Mouse (Mus musculus) liver, embryonic 13.5 days (tissue): ENCODE data around the gene Btnl2. TPM values are rescaled to one million over a fixed set of nuclear protein-coding genes. Genes with fewer than 3 reads are reported as not detected.

ENCODE experiments used
- ATAC-seq: fragments of 200-750 bp; cut with Nextera tagmentation; 2 replicates; pipeline ENCODE4 v1.8.0; 2017; ENCODE audit warnings: low read depth, mild to moderate bottlenecking, moderate number of reproducible peaks, moderate library complexity
- DNase-seq: peaks from one replicate; pipeline ENCODE4 v3.0.0; 2022
- H3K27ac ChIP-seq: fragments of 300-500 bp; sonication (generic); 2 replicates; pipeline ENCODE4 v1.5.1; 2015; ENCODE audit warnings: moderate library complexity, mild to moderate bottlenecking, inconsistent platforms
- H3K27me3 ChIP-seq: fragments of 300-500 bp; sonication (generic); 2 replicates; pipeline ENCODE4 v1.6.1; 2015; ENCODE audit warnings: mild to moderate bottlenecking, inconsistent platforms
- H3K36me3 ChIP-seq: fragments of 300-500 bp; sonication (generic); 2 replicates; pipeline ENCODE4 v1.6.1; 2015; ENCODE audit warnings: mild to moderate bottlenecking, inconsistent platforms
- H3K4me1 ChIP-seq: fragments of 300-500 bp; sonication (generic); replicated peaks from 2 replicates; pipeline ENCODE4 v1.6.1; 2015; ENCODE audit warnings: inconsistent platforms
- H3K4me2 ChIP-seq: fragments of 300-500 bp; sonication (generic); 2 replicates; pipeline ENCODE4 v1.6.1; 2015; ENCODE audit warnings: inconsistent platforms, mild to moderate bottlenecking, moderate library complexity
- H3K4me3 ChIP-seq: fragments of 300-500 bp; sonication (generic); replicated peaks from 2 replicates; pipeline ENCODE4 v1.5.1; 2015; ENCODE audit warnings: mild to moderate bottlenecking, inconsistent platforms
- H3K9ac ChIP-seq: fragments of 300-500 bp; sonication (generic); 2 replicates; pipeline ENCODE4 v1.6.1; 2015; ENCODE audit warnings: mild to moderate bottlenecking, inconsistent platforms
- H3K9me3 ChIP-seq: fragments of 300-500 bp; sonication (generic); replicated peaks from 2 replicates; pipeline ENCODE4 v1.6.1; 2016; ENCODE audit warnings: inconsistent platforms
- WGBS: fragments of 180-500 bp; shearing (Covaris S2); methylation state at CpG from one replicate; pipeline ENCODE4 v1.1.7; 2015; ENCODE audit not compliant: insufficient replicate concordance; 5-methylcytosine and 5-hydroxymethylcytosine counted together
- polyA plus RNA-seq: library from polyadenylated mRNA; unstranded; fragments of >200 nt; fragmentation: Nextera tagmentation; extraction: Ambion mirVana; gene quantifications from 2 replicates; pipeline ENCODE4 v1.2.1, GENCODE M21; 2015

Gene Btnl2
- polyA plus RNA-seq, 1 experiment from 2014 or later = 0.05 TPM

DNA sequence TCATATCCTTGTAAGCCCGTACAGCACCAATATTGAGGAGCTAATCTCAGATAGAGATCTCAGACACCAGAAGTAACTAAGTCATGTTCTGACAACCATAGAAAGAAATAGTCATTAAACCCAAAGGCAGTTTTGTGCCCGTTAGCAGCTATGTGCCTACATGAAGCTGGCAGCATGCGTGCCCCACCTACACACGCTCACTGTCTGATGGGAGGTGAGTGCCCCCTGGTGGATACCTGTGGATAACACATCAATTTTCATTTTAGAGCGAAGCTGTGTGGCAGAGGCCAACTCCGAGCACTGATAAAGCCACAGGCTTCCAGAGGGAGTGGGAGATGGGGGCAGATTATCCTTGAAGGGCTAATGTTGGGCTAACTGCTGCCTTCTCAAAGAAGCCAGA is 56.5 kb downstream of the Btnl2 start:
- no peaks in the 10 kb centered on the region for H3K9me3 ChIP-seq
- peak; percentile 18 for DNase-seq
- no peak overlapping the region for H3K4me2 ChIP-seq
- ATAC-seq = no peak
- H3K27me3 ChIP-seq = peaks cover 7% of the 10 kb centered on the region
- H3K4me3 ChIP-seq = no peak overlapping the region
- WGBS = 22% methylated on average over 6 of the region's 6 CpGs
- no peak overlapping the region for H3K9ac ChIP-seq
- no peak overlapping the region for H3K27ac ChIP-seq
- no peaks in the 10 kb centered on the region for H3K4me1 ChIP-seq
- H3K36me3 ChIP-seq = no peaks in the 10 kb centered on the region

Other genes starting within 250 kb of the Btnl2 start
- 4.4 and 5.2 TPM in 2 replicates for gene H2-DMa, start 235.3 kb upstream of the Btnl2 start, polyA plus RNA-seq
- gene Brd2, start 232.2 kb upstream of the Btnl2 start, polyA plus RNA-seq = 42.0 and 53.3 TPM in 2 replicates
- gene H2-DMb2, start 211.5 kb upstream of the Btnl2 start, polyA plus RNA-seq = 0.31 and 0.36 TPM in 2 replicates
- 0.54 and 0.62 TPM in 2 replicates for gene H2-DMb1, start 201.8 kb upstream of the Btnl2 start, polyA plus RNA-seq
- 2.4 and 3.2 TPM in 2 replicates for gene Tap1, start 167.3 kb upstream of the Btnl2 start, polyA plus RNA-seq
- 6.6 and 7.7 TPM in 2 replicates for gene Psmb9, start 167.1 kb upstream of the Btnl2 start, polyA plus RNA-seq
- gene Psmb8, start 157.1 kb upstream of the Btnl2 start, polyA plus RNA-seq = 15.3 and 18.0 TPM in 2 replicates
- gene Tap2, start 151.3 kb upstream of the Btnl2 start, polyA plus RNA-seq = 5.7 and 6.1 TPM in 2 replicates
- gene H2-Ob, start 115.9 kb upstream of the Btnl2 start, polyA plus RNA-seq = 0.08 TPM in 1 of 2 replicates, not detected in the other
- gene H2-Ab1, start 97.1 kb upstream of the Btnl2 start, polyA plus RNA-seq = 2.2 and 2.3 TPM in 2 replicates
- gene H2-Aa, start 67.0 kb upstream of the Btnl2 start, polyA plus RNA-seq = 0.96 TPM in 2 replicates
- 0.81 and 0.88 TPM in 2 replicates for gene H2-Eb1, start 49.0 kb upstream of the Btnl2 start, polyA plus RNA-seq
- not detected in 2 replicates for gene H2-Eb2, start 29.2 kb upstream of the Btnl2 start, polyA plus RNA-seq
- not detected in 2 replicates for gene Btnl1, start 22.3 kb downstream of the Btnl2 start, polyA plus RNA-seq
- gene BC051142, start 44.0 kb downstream of the Btnl2 start, polyA plus RNA-seq = 0.21 TPM in 1 of 2 replicates, not detected in the other
- not detected in 2 replicates for gene Btnl4, start 122.5 kb downstream of the Btnl2 start, polyA plus RNA-seq
- not detected in 2 replicates for gene Btnl6, start 162.5 kb downstream of the Btnl2 start, polyA plus RNA-seq
- 0.43 and 0.55 TPM in 2 replicates for gene Notch4, start 209.4 kb downstream of the Btnl2 start, polyA plus RNA-seq
- 8.5 and 8.9 TPM in 2 replicates for gene Gpsm3, start 235.0 kb downstream of the Btnl2 start, polyA plus RNA-seq
- gene Pbx2, start 236.4 kb downstream of the Btnl2 start, polyA plus RNA-seq = 3.8 TPM in 2 replicates
- gene Ager, start 243.0 kb downstream of the Btnl2 start, polyA plus RNA-seq = 0.68 and 0.72 TPM in 2 replicates
- 86.1 and 93.6 TPM in 2 replicates for gene Rnf5, start 248.9 kb downstream of the Btnl2 start, polyA plus RNA-seq
- 24.9 and 27.0 TPM in 2 replicates for gene Agpat1, start 249.4 kb downstream of the Btnl2 start, polyA plus RNA-seq